ENCODE assay signal across 8 mouse cellular contexts in genomic region chr10:86684797-86685178, GRCm38 (mm10). TPM values are rescaled to one million over a fixed set of nuclear protein-coding genes. Genes with fewer than 3 reads are reported as not detected.
DNase-seq lines count a peak whose midpoint lies in the region; ATAC-seq and TF ChIP-seq lines count a peak whose summit lies in the region.
"Not testable (repeated sequence)": the region's sequence is repeated elsewhere in the genome, so short reads cannot be mapped to it uniquely, and the experiment has no call there.

No protein-coding gene starts in this region.

- H3K4me3 ChIP-seq in cortical plate, adult 2 months (ENCODE audit: insufficient read depth, low read length), result peak overlapping the region; percentile 57; the same call in 1 of the 2 replicates
- H3K4me3 ChIP-seq in forebrain, embryonic 15.5 days, result peak overlapping the region; percentile 89
- peak overlapping the region; percentile 76 for H3K4me3 ChIP-seq in hindbrain, embryonic 10.5 days
- peak overlapping the region; percentile 63 for H3K4me3 ChIP-seq in kidney, embryonic 14.5 days (ENCODE audit: low read length)
- H3K4me3 ChIP-seq in liver, embryonic 12.5 days, result peak overlapping the region; percentile 75
- H3K4me3 ChIP-seq in midbrain, embryonic 11.5 days (ENCODE audit: low read depth, low read length), result peak overlapping the region; percentile 63
- peak overlapping the region; percentile 92 for H3K4me3 ChIP-seq in olfactory bulb, adult 2 months (ENCODE audit: insufficient read depth, low read depth, low read length)

- H3K27me3 ChIP-seq in forebrain, embryonic 15.5 days; hindbrain, embryonic 10.5 days (ENCODE audit: insufficient read depth, poor library complexity, severe bottlenecking); kidney, embryonic 14.5 days (ENCODE audit: control insufficient read depth, insufficient read depth, low read length); liver, embryonic 12.5 days (replicated peaks); midbrain, embryonic 11.5 days (ENCODE audit: control insufficient read depth, insufficient read depth, low read length): not testable (repeated sequence)

- peak; percentile 20 for ATAC-seq in CD4-positive, CD25-positive, alpha-beta regulatory T cell, adult 4 months
- ATAC-seq in forebrain, embryonic 15.5 days (replicated peaks), result peak; percentile 55
- ATAC-seq in kidney, embryonic 14.5 days (ENCODE audit: low FRiP score, low TSS enrichment), result peak; percentile 29; the same call in 1 of the 2 replicates
- ATAC-seq in liver, embryonic 12.5 days, result peak; percentile 20; the same call in 1 of the 2 replicates
- peak; percentile 61 for ATAC-seq in midbrain, embryonic 11.5 days (ENCODE audit: low FRiP score)

- not testable (repeated sequence) for H3K9me3 ChIP-seq in forebrain, embryonic 15.5 days; hindbrain, embryonic 10.5 days; kidney, embryonic 14.5 days (ENCODE audit: control insufficient read depth, low read length); liver, embryonic 12.5 days (replicated peaks); midbrain, embryonic 11.5 days (ENCODE audit: control insufficient read depth, low read length)

- not testable (repeated sequence) for TF ChIP-seq POLR2A in cortical plate, adult 2 months (IDR thresholded peaks at IDR 0.05; ENCODE audit: extremely low read depth, insufficient read depth, low read length); olfactory bulb, adult 2 months (IDR thresholded peaks at IDR 0.05; ENCODE audit: insufficient read depth, low read depth, low read length)

- H3K4me1 ChIP-seq in cortical plate, adult 2 months (ENCODE audit: control insufficient read depth, insufficient read depth, low read length); forebrain, embryonic 15.5 days; hindbrain, embryonic 10.5 days (replicated peaks); kidney, embryonic 14.5 days (ENCODE audit: control insufficient read depth, insufficient read depth, low read length); liver, embryonic 12.5 days; midbrain, embryonic 11.5 days (ENCODE audit: control insufficient read depth, insufficient read depth, low read length); olfactory bulb, adult 2 months (ENCODE audit: control insufficient read depth, insufficient read depth, low read length): not testable (repeated sequence)

- TF ChIP-seq CTCF in cortical plate, adult 2 months (IDR thresholded peaks at IDR 0.05; ENCODE audit: extremely low read depth, insufficient read depth, low read length); olfactory bulb, adult 2 months (IDR thresholded peaks at IDR 0.05; ENCODE audit: insufficient read depth, low read depth, low read length): not testable (repeated sequence)

- peak overlapping the region; percentile 96; the same call in 1 of the 2 replicates for H3K9ac ChIP-seq in forebrain, embryonic 15.5 days (replicated peaks)
- H3K9ac ChIP-seq in kidney, embryonic 14.5 days (ENCODE audit: low read depth, low read length); liver, embryonic 12.5 days: not testable (repeated sequence)
- H3K9ac ChIP-seq in midbrain, embryonic 11.5 days (ENCODE audit: low read length), result peak overlapping the region; percentile 85

- not testable (repeated sequence) for H3K27ac ChIP-seq in cortical plate, adult 2 months (ENCODE audit: insufficient read depth, low read length); kidney, embryonic 14.5 days (ENCODE audit: low read depth, low read length); liver, embryonic 12.5 days; midbrain, embryonic 11.5 days (ENCODE audit: low read depth, low read length)
- peak overlapping the region; percentile 90 for H3K27ac ChIP-seq in forebrain, embryonic 15.5 days (replicated peaks)
- peak overlapping the region; percentile 95 for H3K27ac ChIP-seq in hindbrain, embryonic 10.5 days
- H3K27ac ChIP-seq in olfactory bulb, adult 2 months (ENCODE audit: insufficient read depth, low read depth, low read length), result 0 out of 2 replicates have a peak overlapping the region, but pooled peaks have one; percentile 57

- H3K4me2 ChIP-seq in forebrain, embryonic 15.5 days (replicated peaks), result peak overlapping the region; percentile 82
- peak overlapping the region; percentile 67 for H3K4me2 ChIP-seq in kidney, embryonic 14.5 days (replicated peaks; ENCODE audit: low read depth, low read length)
- peak overlapping the region; percentile 80 for H3K4me2 ChIP-seq in liver, embryonic 12.5 days
- peak overlapping the region; percentile 66 for H3K4me2 ChIP-seq in midbrain, embryonic 11.5 days

- H3K36me3 ChIP-seq in forebrain, embryonic 15.5 days; hindbrain, embryonic 10.5 days; kidney, embryonic 14.5 days (ENCODE audit: control insufficient read depth, insufficient read depth, low read length); liver, embryonic 12.5 days; midbrain, embryonic 11.5 days (ENCODE audit: control insufficient read depth, insufficient read depth, low read length): not testable (repeated sequence)

- DNase-seq in hindbrain, embryonic 10.5 days (ENCODE audit: low spot score), result not testable (repeated sequence)
- peak; percentile 84 for DNase-seq in midbrain, embryonic 11.5 days (ENCODE audit: low spot score, missing footprints)

- WGBS in forebrain, embryonic 15.5 days, result 29% methylated on average over 2 of the region's 2 CpGs
- WGBS in hindbrain, embryonic 10.5 days, result 42% methylated on average over 2 of the region's 2 CpGs
- WGBS in kidney, embryonic 14.5 days, result 29% methylated on average over 2 of the region's 2 CpGs
- WGBS in liver, embryonic 12.5 days (ENCODE audit: insufficient replicate concordance), result 36% methylated on average over 2 of the region's 2 CpGs
- WGBS in midbrain, embryonic 11.5 days, result 46% methylated on average over 2 of the region's 2 CpGs
- 22% methylated on average over 2 of the region's 2 CpGs for WGBS in olfactory bulb, adult 2 months

RNA-seq across cellular contexts. Expression of gene Hsp90b1, which starts 20.5 kb away (rescaled TPM):
- polyA plus RNA-seq in CD4-positive, CD25-positive, alpha-beta regulatory T cell, adult 4 months (2017; shearing (Covaris generic)), result 100 to 1,000 TPM; 187 to 189 TPM
- 185 and 189 TPM in 2 replicates for polyA plus RNA-seq in cortical plate, adult 2 months (2012; rRNA removed)
- polyA plus RNA-seq in forebrain, embryonic 15.5 days (2015; fragmentation: Nextera tagmentation; extraction: Ambion mirVana), result 276 and 292 TPM in 2 replicates
- 412 and 566 TPM in 2 replicates for polyA plus RNA-seq in hindbrain, embryonic 10.5 days (2016; fragmentation: Nextera tagmentation; extraction: Ambion mirVana)
- 476 and 591 TPM in 2 replicates for polyA plus RNA-seq in kidney, embryonic 14.5 days (2014; fragmentation: Nextera tagmentation; extraction: Ambion mirVana)
- polyA plus RNA-seq in liver, embryonic 12.5 days (2016; fragmentation: Nextera tagmentation; extraction: Ambion mirVana), result 432 and 438 TPM in 2 replicates
- polyA plus RNA-seq in midbrain, embryonic 11.5 days (2014; fragmentation: Nextera tagmentation; extraction: Ambion mirVana), result 477 and 506 TPM in 2 replicates
- 189 TPM in 1 of 2 replicates, not detected in the other for polyA plus RNA-seq in olfactory bulb, adult 2 months (2012; ENCODE audit: insufficient read depth, insufficient read length, low replicate concordance, missing spikeins)

RNA-seq across cellular contexts. Expression of gene Ttc41, which starts 20.8 kb away (rescaled TPM):
- 1 to 10 TPM; 1.4 to 1.5 TPM for polyA plus RNA-seq in CD4-positive, CD25-positive, alpha-beta regulatory T cell, adult 4 months (2017; shearing (Covaris generic))
- 1.7 and 1.9 TPM in 2 replicates for polyA plus RNA-seq in cortical plate, adult 2 months (2012; rRNA removed)
- 1.3 and 1.5 TPM in 2 replicates for polyA plus RNA-seq in forebrain, embryonic 15.5 days (2015; fragmentation: Nextera tagmentation; extraction: Ambion mirVana)
- 2.9 TPM in 2 replicates for polyA plus RNA-seq in hindbrain, embryonic 10.5 days (2016; fragmentation: Nextera tagmentation; extraction: Ambion mirVana)
- 1.2 and 1.5 TPM in 2 replicates for polyA plus RNA-seq in kidney, embryonic 14.5 days (2014; fragmentation: Nextera tagmentation; extraction: Ambion mirVana)
- polyA plus RNA-seq in liver, embryonic 12.5 days (2016; fragmentation: Nextera tagmentation; extraction: Ambion mirVana), result 0.95 and 0.96 TPM in 2 replicates
- 1.9 and 2.5 TPM in 2 replicates for polyA plus RNA-seq in midbrain, embryonic 11.5 days (2014; fragmentation: Nextera tagmentation; extraction: Ambion mirVana)
- polyA plus RNA-seq in olfactory bulb, adult 2 months (2012; ENCODE audit: insufficient read depth, insufficient read length, low replicate concordance, missing spikeins), result not detected in 2 replicates
